Mouse (Mus musculus): ENCODE data around the gene Enpp3. TPM values are rescaled to one million over a fixed set of nuclear protein-coding genes. Genes with fewer than 3 reads are reported as not detected.

The Enpp3 gene
- 4.1 and 6.4 TPM in 2 replicates for polyA plus RNA-seq (2014; fragmentation: Nextera tagmentation; extraction: Ambion mirVana)

DNA sequence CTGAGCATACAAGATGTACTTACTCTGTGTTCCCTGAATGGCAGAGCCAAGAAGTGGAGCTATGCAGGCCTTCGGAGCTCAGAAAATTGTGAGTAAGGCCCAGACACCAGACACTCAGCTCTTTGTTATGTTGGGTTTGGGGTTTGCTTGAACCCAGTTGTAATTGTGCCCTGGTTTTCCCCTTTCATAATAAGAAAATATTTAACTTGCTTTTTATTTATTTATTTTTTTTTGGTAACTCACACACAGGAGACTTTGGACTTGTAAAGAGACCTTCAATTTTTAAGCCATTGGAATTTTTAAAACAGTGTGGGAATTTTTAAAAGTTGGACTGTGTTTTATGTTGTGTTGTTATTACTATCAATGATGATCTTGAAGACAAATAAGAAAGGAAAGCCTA is at the start of gene Enpp3:
Enpp3 (minus strand) TSS at position 148 of the 400 bp plus-strand sequence.
- Histone ChIP-seq H3K9me3 (ENCODE audit: control insufficient read depth, low read length) (no peaks in the 10 kb centered on the region; the same call in 1 of the 2 replicates), H3K4me1 (replicated peaks; ENCODE audit: control insufficient read depth, insufficient read depth, low read length) (no peaks in the 10 kb centered on the region), H3K4me2 (ENCODE audit: low read depth, low read length, severe bottlenecking) (no peak within 1 kb of the TSS), H3K9ac (ENCODE audit: low read length) (no peak within 1 kb of the TSS), H3K4me3 (ENCODE audit: low read depth, low read length) (no peak within 1 kb of the TSS), H3K27me3 (ENCODE audit: control insufficient read depth, insufficient read depth, low read length) (no peaks in the 10 kb centered on the region), H3K27ac (ENCODE audit: low read depth, low read length) (no peak within 1 kb of the TSS), H3K36me3 (ENCODE audit: control insufficient read depth, insufficient read depth, low read length) (no peaks in the 10 kb centered on the region)
- DNase-seq (ENCODE audit: low spot score) (no peak), ATAC-seq (replicated peaks; ENCODE audit: low FRiP score) (no peak)
- WGBS = 93% methylated on average over 1 of the region's 1 CpGs

DNA sequence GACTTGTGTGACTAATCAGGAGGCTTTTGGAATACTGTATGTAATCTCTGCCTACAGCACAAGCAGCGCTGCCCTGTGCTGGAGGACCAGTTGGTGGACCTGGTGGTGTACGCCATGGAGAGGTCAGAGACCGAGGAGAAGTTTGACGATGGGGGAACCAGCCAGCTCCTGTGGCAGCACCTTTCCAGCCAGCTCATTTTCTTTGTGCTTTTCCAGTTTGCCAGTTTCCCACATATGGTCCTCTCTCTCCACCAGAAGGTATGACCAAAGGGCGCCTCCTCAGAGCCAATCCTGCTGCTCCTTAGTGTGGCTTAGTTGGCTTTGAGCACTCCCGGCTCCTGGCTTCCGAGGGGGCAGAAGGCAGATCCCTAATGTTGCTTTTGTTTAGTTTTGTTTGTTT is 45.7 kb upstream of the Enpp3 start:
- no peak overlapping the region for H3K4me3 ChIP-seq (ENCODE audit: low read depth, low read length)
- no peak overlapping the region for H3K4me2 ChIP-seq (ENCODE audit: low read depth, low read length, severe bottlenecking)
- no peaks in the 10 kb centered on the region for H3K9me3 ChIP-seq (ENCODE audit: control insufficient read depth, low read length)
- H3K27me3 ChIP-seq (ENCODE audit: control insufficient read depth, insufficient read depth, low read length) = no peaks in the 10 kb centered on the region
- H3K4me1 ChIP-seq (replicated peaks; ENCODE audit: control insufficient read depth, insufficient read depth, low read length) = no peaks in the 10 kb centered on the region
- DNase-seq (ENCODE audit: low spot score) (no peak), ATAC-seq (replicated peaks; ENCODE audit: low FRiP score) (no peak)
- H3K9ac ChIP-seq (ENCODE audit: low read length) = no peak overlapping the region
- peaks cover 6% of the 10 kb centered on the region for H3K36me3 ChIP-seq (ENCODE audit: control insufficient read depth, insufficient read depth, low read length)
- no peak overlapping the region for H3K27ac ChIP-seq (ENCODE audit: low read depth, low read length)
- 98% methylated on average over 7 of the region's 7 CpGs for WGBS

GRCm38 (mm10) chr10:24886008-24886407 is 43.4 kb upstream of the Enpp3 start:
- no peak for ATAC-seq (replicated peaks; ENCODE audit: low FRiP score)
- Histone ChIP-seq H3K4me2 (ENCODE audit: low read depth, low read length, severe bottlenecking) (no peak overlapping the region), H3K36me3 (ENCODE audit: control insufficient read depth, insufficient read depth, low read length) (peaks cover 4% of the 10 kb centered on the region), H3K4me1 (replicated peaks; ENCODE audit: control insufficient read depth, insufficient read depth, low read length) (no peaks in the 10 kb centered on the region), H3K9ac (ENCODE audit: low read length) (no peak overlapping the region), H3K27me3 (ENCODE audit: control insufficient read depth, insufficient read depth, low read length) (no peaks in the 10 kb centered on the region), H3K9me3 (ENCODE audit: control insufficient read depth, low read length) (no peaks in the 10 kb centered on the region), H3K27ac (ENCODE audit: low read depth, low read length) (no peak overlapping the region), H3K4me3 (ENCODE audit: low read depth, low read length) (no peak overlapping the region)
- peak; percentile 62 for DNase-seq (ENCODE audit: low spot score)
- WGBS = 87% methylated on average over 9 of the region's 9 CpGs

GRCm38 (mm10) chr10:24873624-24874023 is 31.0 kb upstream of the Enpp3 start:
- Histone ChIP-seq H3K36me3 (ENCODE audit: control insufficient read depth, insufficient read depth, low read length) (peaks cover 8% of the 10 kb centered on the region; the same call in 1 of the 2 replicates), H3K9ac (ENCODE audit: low read length) (no peak overlapping the region), H3K27ac (ENCODE audit: low read depth, low read length) (no peak overlapping the region), H3K4me3 (ENCODE audit: low read depth, low read length) (no peak overlapping the region), H3K4me1 (replicated peaks; ENCODE audit: control insufficient read depth, insufficient read depth, low read length) (no peaks in the 10 kb centered on the region), H3K4me2 (ENCODE audit: low read depth, low read length, severe bottlenecking) (no peak overlapping the region), H3K27me3 (ENCODE audit: control insufficient read depth, insufficient read depth, low read length) (no peaks in the 10 kb centered on the region), H3K9me3 (ENCODE audit: control insufficient read depth, low read length) (no peaks in the 10 kb centered on the region)
- DNase-seq (ENCODE audit: low spot score) (no peak), ATAC-seq (replicated peaks; ENCODE audit: low FRiP score) (no peak)
- 84% methylated on average over 4 of the region's 4 CpGs for WGBS

GRCm38 (mm10) chr10:24869760-24870290 is 27.2 kb upstream of the Enpp3 start, which contains the start of gene Med23:
Gene Med23, plus strand, starts transcription at chr10:24869986.
- peak; percentile 99 for ATAC-seq (replicated peaks; ENCODE audit: low FRiP score)
- Histone ChIP-seq H3K27me3 (ENCODE audit: control insufficient read depth, insufficient read depth, low read length) (no peaks in the 10 kb centered on the region), H3K4me2 (ENCODE audit: low read depth, low read length, severe bottlenecking) (peak within 1 kb of the TSS; percentile 51), H3K27ac (ENCODE audit: low read depth, low read length) (no peak within 1 kb of the TSS), H3K4me3 (ENCODE audit: low read depth, low read length) (peak within 1 kb of the TSS; percentile 71), H3K9ac (ENCODE audit: low read length) (peak within 1 kb of the TSS; percentile 84), H3K4me1 (replicated peaks; ENCODE audit: control insufficient read depth, insufficient read depth, low read length) (no peaks in the 10 kb centered on the region), H3K36me3 (ENCODE audit: control insufficient read depth, insufficient read depth, low read length) (peaks cover under 1% of the 10 kb centered on the region; the same call in 1 of the 2 replicates), H3K9me3 (ENCODE audit: control insufficient read depth, low read length) (no peaks in the 10 kb centered on the region)
- peak; percentile 97 for DNase-seq (ENCODE audit: low spot score)
- under 1% methylated on average over 36 of the region's 36 CpGs for WGBS

DNA sequence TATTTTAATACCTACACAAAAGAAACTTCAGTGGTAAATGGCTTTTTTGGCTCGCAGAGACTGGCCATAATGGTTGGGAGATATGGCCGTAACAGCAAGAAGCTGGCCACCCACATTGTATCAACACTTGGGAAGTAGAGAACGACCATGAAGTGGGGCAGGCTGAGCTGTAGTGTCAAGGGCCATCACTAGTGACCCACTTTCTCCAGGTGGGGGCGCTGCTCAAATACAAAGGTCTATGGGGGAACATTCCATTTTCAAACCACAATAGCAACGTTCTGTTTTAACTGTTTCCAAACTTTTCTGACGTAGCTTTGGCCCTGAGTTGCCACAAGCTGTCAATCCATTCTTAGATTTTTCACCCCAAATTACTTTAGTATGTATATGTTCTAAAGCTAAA is 21.8 kb upstream of the Enpp3 start:
- H3K4me3 ChIP-seq (ENCODE audit: low read depth, low read length) = no peak overlapping the region
- H3K36me3 ChIP-seq (ENCODE audit: control insufficient read depth, insufficient read depth, low read length) = no peaks in the 10 kb centered on the region
- no peak overlapping the region for H3K27ac ChIP-seq (ENCODE audit: low read depth, low read length)
- H3K9me3 ChIP-seq (ENCODE audit: control insufficient read depth, low read length) = no peaks in the 10 kb centered on the region
- WGBS = 78% methylated on average over 6 of the region's 6 CpGs
- H3K4me2 ChIP-seq (ENCODE audit: low read depth, low read length, severe bottlenecking) = no peak overlapping the region
- ATAC-seq (replicated peaks; ENCODE audit: low FRiP score) (no peak), DNase-seq (ENCODE audit: low spot score) (no peak)
- H3K27me3 ChIP-seq (ENCODE audit: control insufficient read depth, insufficient read depth, low read length) = no peaks in the 10 kb centered on the region
- H3K4me1 ChIP-seq (replicated peaks; ENCODE audit: control insufficient read depth, insufficient read depth, low read length) = no peaks in the 10 kb centered on the region
- no peak overlapping the region for H3K9ac ChIP-seq (ENCODE audit: low read length)

DNA sequence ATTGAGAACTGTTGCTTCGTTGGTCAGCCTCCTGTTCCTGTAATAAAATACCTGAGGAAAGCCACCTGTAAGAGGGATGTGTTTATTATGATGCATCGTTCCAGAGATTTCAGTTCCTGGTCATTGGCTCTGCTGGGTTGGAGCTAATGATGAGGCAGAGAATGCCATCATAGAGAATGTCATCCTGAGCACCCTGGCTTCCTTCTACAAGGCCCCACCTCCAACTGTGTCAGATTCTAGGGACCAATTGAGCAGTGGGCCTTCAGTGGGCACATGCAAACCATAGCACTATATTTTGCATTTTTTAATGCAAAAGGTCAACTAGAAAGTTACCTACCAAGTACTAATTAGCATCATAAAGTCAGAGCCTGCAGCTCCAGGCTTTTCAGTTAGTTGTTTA is 20.5 kb upstream of the Enpp3 start:
- H3K4me1 ChIP-seq (replicated peaks; ENCODE audit: control insufficient read depth, insufficient read depth, low read length) = no peaks in the 10 kb centered on the region
- no peaks in the 10 kb centered on the region for H3K27me3 ChIP-seq (ENCODE audit: control insufficient read depth, insufficient read depth, low read length)
- ATAC-seq (replicated peaks; ENCODE audit: low FRiP score) (no peak), DNase-seq (ENCODE audit: low spot score) (no peak)
- H3K27ac ChIP-seq (ENCODE audit: low read depth, low read length) = no peak overlapping the region
- no peak overlapping the region for H3K9ac ChIP-seq (ENCODE audit: low read length)
- H3K4me3 ChIP-seq (ENCODE audit: low read depth, low read length) = no peak overlapping the region
- 83% methylated on average over 2 of the region's 2 CpGs for WGBS
- no peaks in the 10 kb centered on the region for H3K9me3 ChIP-seq (ENCODE audit: control insufficient read depth, low read length)
- no peak overlapping the region for H3K4me2 ChIP-seq (ENCODE audit: low read depth, low read length, severe bottlenecking)
- no peaks in the 10 kb centered on the region for H3K36me3 ChIP-seq (ENCODE audit: control insufficient read depth, insufficient read depth, low read length)

DNA sequence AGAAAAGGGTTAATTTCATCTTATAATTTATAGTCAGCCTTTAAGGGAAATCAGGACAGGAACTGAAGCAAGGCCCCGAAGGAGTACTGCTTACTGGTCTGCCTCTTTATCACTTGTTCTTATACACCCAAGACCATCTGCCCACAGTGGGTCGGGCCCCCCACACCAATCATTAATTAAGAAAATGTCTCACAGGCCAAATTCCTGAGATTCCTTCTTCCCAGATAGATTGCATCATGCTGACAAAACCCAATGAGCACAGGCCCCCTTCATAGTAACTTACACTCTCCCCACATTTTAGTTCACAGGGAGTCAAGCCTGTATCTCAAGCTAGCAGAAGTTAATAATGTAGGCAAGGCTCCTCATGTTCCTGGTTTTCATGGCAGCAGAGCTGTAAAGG is 625 bp downstream of the Enpp3 start:
- H3K9me3 ChIP-seq (ENCODE audit: control insufficient read depth, low read length) = no peaks in the 10 kb centered on the region; the same call in 1 of the 2 replicates
- no peak overlapping the region for H3K27ac ChIP-seq (ENCODE audit: low read depth, low read length)
- no peaks in the 10 kb centered on the region for H3K4me1 ChIP-seq (replicated peaks; ENCODE audit: control insufficient read depth, insufficient read depth, low read length)
- no peak overlapping the region for H3K9ac ChIP-seq (ENCODE audit: low read length)
- H3K4me2 ChIP-seq (ENCODE audit: low read depth, low read length, severe bottlenecking) = no peak overlapping the region
- H3K36me3 ChIP-seq (ENCODE audit: control insufficient read depth, insufficient read depth, low read length) = no peaks in the 10 kb centered on the region
- no peaks in the 10 kb centered on the region for H3K27me3 ChIP-seq (ENCODE audit: control insufficient read depth, insufficient read depth, low read length)
- no peak for ATAC-seq (replicated peaks; ENCODE audit: low FRiP score)
- H3K4me3 ChIP-seq (ENCODE audit: low read depth, low read length) = no peak overlapping the region
- 50% methylated on average over 2 of the region's 2 CpGs for WGBS
- no peak for DNase-seq (ENCODE audit: low spot score)

GRCm38 (mm10) chr10:24840795-24841194 is 1.8 kb downstream of the Enpp3 start:
- no peak for ATAC-seq (replicated peaks; ENCODE audit: low FRiP score)
- Histone ChIP-seq H3K27ac (ENCODE audit: low read depth, low read length) (no peak overlapping the region), H3K9me3 (ENCODE audit: control insufficient read depth, low read length) (no peaks in the 10 kb centered on the region; the same call in 1 of the 2 replicates), H3K4me2 (ENCODE audit: low read depth, low read length, severe bottlenecking) (no peak overlapping the region), H3K9ac (ENCODE audit: low read length) (no peak overlapping the region), H3K27me3 (ENCODE audit: control insufficient read depth, insufficient read depth, low read length) (no peaks in the 10 kb centered on the region), H3K4me1 (replicated peaks; ENCODE audit: control insufficient read depth, insufficient read depth, low read length) (peaks cover 3% of the 10 kb centered on the region), H3K36me3 (ENCODE audit: control insufficient read depth, insufficient read depth, low read length) (no peaks in the 10 kb centered on the region), H3K4me3 (ENCODE audit: low read depth, low read length) (no peak overlapping the region)
- WGBS = 90% methylated on average over 4 of the region's 4 CpGs
- no peak for DNase-seq (ENCODE audit: low spot score)
